Comparison of ENCODE assay signal across 8 mouse cellular contexts in genomic region chr8:105253766-105254151, GRCm38 (mm10). TPM values are rescaled to one million over a fixed set of nuclear protein-coding genes. Genes with fewer than 3 reads are reported as not detected.
DNase-seq lines count a peak whose midpoint lies in the region; ATAC-seq and TF ChIP-seq lines count a peak whose summit lies in the region.

No protein-coding gene starts in this region.

- no peak for DNase-seq in frontal cortex, postnatal 25 days (ENCODE audit: low spot score in 2 of 2)
- DNase-seq in testis, postnatal 10 days (ENCODE audit: low spot score): no peak
- no peak for DNase-seq in left cerebral cortex, postnatal 36 days (ENCODE audit: low spot score in 2 of 2)
- no peak for DNase-seq in ovary, postnatal 10 days (ENCODE audit: low spot score)

- no peak for TF ChIP-seq CTCF in testis, adult 2 months (IDR thresholded peaks at IDR 0.05; ENCODE audit: control insufficient read depth, insufficient read depth, insufficient replicate concordance, low read depth, low read length)

- 0 out of 2 replicates have a peak overlapping the region, but pooled peaks have one; percentile 25 for H3K27ac ChIP-seq in testis, adult 2 months (ENCODE audit: control insufficient read depth, insufficient read depth, low read depth, low read length)
- H3K27ac ChIP-seq in limb, embryonic 13.5 days: no peak overlapping the region; the same call in 1 of the 2 replicates
- no peak overlapping the region for H3K27ac ChIP-seq in stomach, embryonic 16.5 days (ENCODE audit: low read length)

- peaks cover 3% of the 10 kb centered on the region; the same call in 1 of the 2 replicates for H3K36me3 ChIP-seq in testis, adult 2 months (ENCODE audit: control insufficient read depth, insufficient read depth, low read length)
- peaks cover 44% of the 10 kb centered on the region for H3K36me3 ChIP-seq in limb, embryonic 13.5 days
- peaks cover 13% of the 10 kb centered on the region; the same call in 1 of the 2 replicates for H3K36me3 ChIP-seq in stomach, embryonic 16.5 days (ENCODE audit: control insufficient read depth, insufficient read depth, low read length)

- no peak for TF ChIP-seq POLR2A in testis, adult 2 months (IDR thresholded peaks at IDR 0.05; ENCODE audit: control insufficient read depth, low read depth, low read length)

- H3K27me3 ChIP-seq in testis, adult 2 months (ENCODE audit: control insufficient read depth, insufficient read depth, low read length): no peaks in the 10 kb centered on the region
- peaks cover 30% of the 10 kb centered on the region for H3K27me3 ChIP-seq in limb, embryonic 13.5 days
- peaks cover 6% of the 10 kb centered on the region for H3K27me3 ChIP-seq in stomach, embryonic 16.5 days (ENCODE audit: control insufficient read depth, insufficient read depth, low read length)

- no peaks in the 10 kb centered on the region for H3K9me3 ChIP-seq in limb, embryonic 13.5 days
- H3K9me3 ChIP-seq in stomach, embryonic 16.5 days (replicated peaks; ENCODE audit: control insufficient read depth, low read length): no peaks in the 10 kb centered on the region

- peaks cover 24% of the 10 kb centered on the region for H3K4me1 ChIP-seq in testis, adult 2 months (ENCODE audit: control insufficient read depth, insufficient read depth, low read length)
- peaks cover 23% of the 10 kb centered on the region for H3K4me1 ChIP-seq in limb, embryonic 13.5 days
- H3K4me1 ChIP-seq in stomach, embryonic 16.5 days (ENCODE audit: control insufficient read depth, insufficient read depth, low read length): peaks cover 18% of the 10 kb centered on the region

- intact Hi-C loops in left cerebral cortex, postnatal 36 days (cut with DNase I): loop anchor here (5.0 kb wide), 1 partner anchor 34 kb away; the partner anchor contains the start of gene 4931428F04Rik

- whole genome bisulfite sequencing in limb, embryonic 13.5 days: 35% methylated on average over 20 of the region's 20 CpGs
- WGBS in stomach, embryonic 16.5 days: 42% methylated on average over 20 of the region's 20 CpGs

- peak overlapping the region; percentile 79 for H3K4me3 ChIP-seq in testis, adult 2 months (ENCODE audit: control insufficient read depth, low read depth, low read length)
- H3K4me3 ChIP-seq in limb, embryonic 13.5 days: peak overlapping the region; percentile 63
- H3K4me3 ChIP-seq in stomach, embryonic 16.5 days (replicated peaks; ENCODE audit: low read length): peak overlapping the region; percentile 72

- H3K4me2 ChIP-seq in limb, embryonic 13.5 days (replicated peaks): peak overlapping the region; percentile 90
- H3K4me2 ChIP-seq in stomach, embryonic 16.5 days (ENCODE audit: low read depth, low read length): peak overlapping the region; percentile 98

- peak; percentile 25 for ATAC-seq in frontal cortex, adult (ENCODE audit: low TSS enrichment)
- ATAC-seq in limb, embryonic 13.5 days (ENCODE audit: low FRiP score, low read depth): no peak
- ATAC-seq in stomach, embryonic 16.5 days (ENCODE audit: insufficient read depth, low FRiP score): no peak

- H3K9ac ChIP-seq in limb, embryonic 13.5 days: peak overlapping the region; percentile 76
- H3K9ac ChIP-seq in stomach, embryonic 16.5 days (ENCODE audit: low read length): peak overlapping the region; percentile 82

RNA-seq across cellular contexts. Expression of gene B3gnt9, which starts 1.2 kb away (rescaled TPM):
- polyA plus RNA-seq in testis, adult 2 months (2012; rRNA removed): 6.8 and 7.0 TPM in 2 replicates
- 24.7 and 25.4 TPM in 2 replicates for polyA plus RNA-seq in limb, embryonic 13.5 days (2015; fragmentation: Nextera tagmentation; extraction: Ambion mirVana)
- polyA plus RNA-seq in stomach, embryonic 16.5 days (2015; fragmentation: Nextera tagmentation; extraction: Ambion mirVana): 21.4 and 21.6 TPM in 2 replicates
- 1 to 10 TPM; 2.4 to 5.0 TPM for total RNA-seq in left cerebral cortex, postnatal 36 days (2021)

RNA-seq across cellular contexts. Expression of gene Tradd, which starts 10.7 kb away (rescaled TPM):
- polyA plus RNA-seq in testis, adult 2 months (2012; rRNA removed): 2.4 TPM in 2 replicates
- polyA plus RNA-seq in limb, embryonic 13.5 days (2015; fragmentation: Nextera tagmentation; extraction: Ambion mirVana): 20.1 and 23.2 TPM in 2 replicates
- 32.9 and 36.1 TPM in 2 replicates for polyA plus RNA-seq in stomach, embryonic 16.5 days (2015; fragmentation: Nextera tagmentation; extraction: Ambion mirVana)
- total RNA-seq in left cerebral cortex, postnatal 36 days (2021): 1 to 10 TPM; 7.2 to 7.5 TPM

RNA-seq across cellular contexts. Expression of gene Fbxl8, which starts 10.7 kb away (rescaled TPM):
- polyA plus RNA-seq in testis, adult 2 months (2012; rRNA removed): 0.51 and 0.55 TPM in 2 replicates
- polyA plus RNA-seq in limb, embryonic 13.5 days (2015; fragmentation: Nextera tagmentation; extraction: Ambion mirVana): 2.6 and 2.8 TPM in 2 replicates
- polyA plus RNA-seq in stomach, embryonic 16.5 days (2015; fragmentation: Nextera tagmentation; extraction: Ambion mirVana): 3.4 and 4.7 TPM in 2 replicates
- total RNA-seq in left cerebral cortex, postnatal 36 days (2021): 1 to 10 TPM in 1 of 2 experiments, under 1 TPM in 1; 0.86 to 1.4 TPM

RNA-seq across cellular contexts. Expression of gene Hsf4, which starts 15.8 kb away (rescaled TPM):
- 0.09 and 0.20 TPM in 2 replicates for polyA plus RNA-seq in testis, adult 2 months (2012; rRNA removed)
- polyA plus RNA-seq in limb, embryonic 13.5 days (2015; fragmentation: Nextera tagmentation; extraction: Ambion mirVana): 0.11 and 0.19 TPM in 2 replicates
- polyA plus RNA-seq in stomach, embryonic 16.5 days (2015; fragmentation: Nextera tagmentation; extraction: Ambion mirVana): not detected in 2 replicates
- 10 to 100 TPM; 11.5 to 12.0 TPM for total RNA-seq in left cerebral cortex, postnatal 36 days (2021)

RNA-seq across cellular contexts. Expression of gene Nol3, which starts 22.2 kb away (rescaled TPM):
- 0.09 and 0.11 TPM in 2 replicates for polyA plus RNA-seq in testis, adult 2 months (2012; rRNA removed)
- 2.7 and 3.1 TPM in 2 replicates for polyA plus RNA-seq in limb, embryonic 13.5 days (2015; fragmentation: Nextera tagmentation; extraction: Ambion mirVana)
- polyA plus RNA-seq in stomach, embryonic 16.5 days (2015; fragmentation: Nextera tagmentation; extraction: Ambion mirVana): 1.3 and 2.3 TPM in 2 replicates
- total RNA-seq in left cerebral cortex, postnatal 36 days (2021): 10 to 100 TPM in 1 of 2 experiments, 1 to 10 TPM in 1; 9.2 to 11.8 TPM
